25 mouse cellular contexts compared by ENCODE assay signal in the genomic region with DNA sequence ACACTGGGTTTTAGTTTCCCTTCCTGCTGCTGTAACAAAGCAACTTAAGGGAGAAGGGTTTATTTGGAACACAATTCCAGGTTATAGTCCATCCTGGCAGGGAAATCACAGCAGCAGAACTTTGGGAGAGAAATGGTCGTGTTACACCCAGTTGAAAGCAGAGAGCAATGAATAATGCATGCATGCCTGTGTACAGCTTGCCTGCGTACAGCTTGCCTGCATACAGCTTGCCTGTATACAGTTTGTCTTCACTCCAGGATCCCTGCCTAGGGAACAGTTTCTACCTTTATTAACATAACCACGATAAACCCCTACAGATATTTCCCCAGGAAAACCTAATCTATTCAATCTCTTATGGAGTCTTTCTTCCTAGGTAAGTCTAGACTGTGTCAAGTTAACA.
"Had no signal": no experiment of that assay in that cellular context is flagged by ENCODE, and none has a peak within 500 bp of the region (broad histone marks: within the 10 kb centered on the region; RNA-seq: fewer than 3 reads in every experiment).

No protein-coding gene starts in this region.

- H3K9me3 ChIP-seq: heart, embryonic 13.5 days; heart, embryonic 15.5 days; hindbrain, embryonic 13.5 days; hindbrain, embryonic 15.5 days; kidney, embryonic 15.5 days; limb, embryonic 13.5 days; limb, embryonic 15.5 days; liver, embryonic 12.5 days had no signal

- H3K9ac ChIP-seq: heart, embryonic 13.5 days; heart, embryonic 15.5 days; hindbrain, embryonic 13.5 days; hindbrain, embryonic 15.5 days; kidney, embryonic 15.5 days; limb, embryonic 13.5 days; limb, embryonic 15.5 days; liver, embryonic 12.5 days had no signal

- DNase-seq: gastrocnemius, adult 2 months; gastrocnemius, postnatal 10 days; gastrocnemius, postnatal 25 days; heart, adult 2 months; heart, postnatal 14 days; heart, postnatal 36 days; kidney, adult 11 months; kidney, adult 2 months; kidney, adult 9 months; kidney, postnatal 14 days; kidney, postnatal 36 days; layer of hippocampus, adult 9-11 months; layer of hippocampus, postnatal 36 days; left cerebral cortex, postnatal 4 days had no signal

- H3K4me2 ChIP-seq: heart, embryonic 11.5 days; heart, embryonic 13.5 days; heart, embryonic 15.5 days; hindbrain, embryonic 13.5 days; hindbrain, embryonic 15.5 days; kidney, embryonic 15.5 days; limb, embryonic 13.5 days; limb, embryonic 15.5 days; liver, embryonic 12.5 days had no signal

- H3K27ac ChIP-seq: gastrocnemius, adult 2 months; heart, adult 2 months; heart, embryonic 13.5 days; heart, embryonic 15.5 days; hindbrain, embryonic 13.5 days; hindbrain, embryonic 15.5 days; hindbrain, postnatal 0 days; kidney, embryonic 15.5 days; kidney, postnatal 0 days; limb, embryonic 13.5 days; limb, embryonic 15.5 days; liver, embryonic 12.5 days had no signal

- H3K4me3 ChIP-seq: gastrocnemius, adult 2 months; heart, adult 2 months; heart, embryonic 13.5 days; heart, embryonic 15.5 days; hindbrain, embryonic 13.5 days; hindbrain, embryonic 15.5 days; kidney, embryonic 15.5 days; limb, embryonic 13.5 days; limb, embryonic 15.5 days; liver, embryonic 12.5 days had no signal

- H3K27me3 ChIP-seq: heart, embryonic 13.5 days; heart, embryonic 15.5 days; hindbrain, embryonic 13.5 days; hindbrain, embryonic 15.5 days; kidney, embryonic 15.5 days; limb, embryonic 13.5 days; limb, embryonic 15.5 days; liver, embryonic 12.5 days had no signal

- H3K36me3 ChIP-seq: heart, embryonic 15.5 days; hindbrain, embryonic 13.5 days; hindbrain, embryonic 15.5 days; limb, embryonic 13.5 days; limb, embryonic 15.5 days; liver, embryonic 12.5 days had no signal
